Mouse (Mus musculus): ENCODE results near the gene Zp1. TPM values are rescaled to one million over a fixed set of nuclear protein-coding genes. Genes with fewer than 3 reads are reported as not detected.

The Zp1 gene
- polyA plus RNA-seq (2012; ENCODE audit: insufficient read depth, insufficient read length, low replicate concordance, missing spikeins) = not detected in 2 replicates

DNA sequence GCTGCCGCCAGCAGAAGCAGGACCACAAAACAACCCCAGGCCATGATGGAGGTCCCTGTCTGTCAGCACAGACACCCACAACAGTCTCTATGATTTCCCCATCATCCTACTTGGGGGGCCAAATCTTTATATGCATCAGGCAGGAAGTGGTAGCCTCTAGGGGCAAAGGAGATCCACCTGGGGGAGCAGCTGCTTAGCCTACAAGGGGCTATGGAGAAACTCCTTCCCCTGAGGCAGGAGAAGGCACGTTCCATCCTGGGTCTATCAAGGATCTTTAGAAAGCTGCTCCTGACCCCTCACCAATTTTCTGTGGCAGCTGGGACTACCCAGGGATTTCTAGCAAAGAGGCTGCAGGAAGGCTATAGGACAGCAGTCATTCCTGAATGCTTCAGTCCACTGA, at the start of gene Zp1:
TSS of gene Zp1 (minus strand) at position 101 of the 400 bp plus-strand sequence.
- no peak for TF ChIP-seq CTCF (IDR thresholded peaks at IDR 0.05; ENCODE audit: insufficient read depth, low read depth, low read length)
- TF ChIP-seq POLR2A (IDR thresholded peaks at IDR 0.05; ENCODE audit: insufficient read depth, low read depth, low read length) = no peak
- WGBS = 76% methylated on average over 2 of the region's 2 CpGs
- no peak within 1 kb of the TSS for H3K27ac ChIP-seq (ENCODE audit: insufficient read depth, low read depth, low read length)
- no peaks in the 10 kb centered on the region for H3K4me1 ChIP-seq (ENCODE audit: control insufficient read depth, insufficient read depth, low read length)
- no peak within 1 kb of the TSS for H3K4me3 ChIP-seq (ENCODE audit: insufficient read depth, low read depth, low read length)

DNA sequence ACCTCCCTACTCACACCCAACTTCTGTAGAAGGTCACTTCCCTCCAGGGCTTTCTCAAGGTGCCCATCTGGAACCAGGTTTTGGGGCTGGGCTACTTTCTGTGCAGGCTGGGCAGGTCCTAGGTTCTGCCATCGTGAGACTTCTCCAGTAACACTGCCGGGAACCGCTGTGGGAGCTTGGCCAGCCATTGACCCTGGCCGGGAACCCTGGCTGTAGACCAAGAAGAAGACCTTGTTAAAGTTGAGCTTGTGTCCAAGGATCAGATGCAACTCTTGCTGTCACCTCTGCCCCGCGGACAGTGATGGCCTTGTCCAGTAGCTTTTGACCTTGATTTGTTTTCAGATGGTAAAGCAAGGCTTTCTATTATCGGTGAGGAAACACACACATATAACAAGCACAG, 48.1 kb upstream of the Zp1 start:
- 92% methylated on average over 7 of the region's 7 CpGs for WGBS
- Histone ChIP-seq H3K4me3 (ENCODE audit: insufficient read depth, low read depth, low read length) (no peak overlapping the region), H3K4me1 (ENCODE audit: control insufficient read depth, insufficient read depth, low read length) (no peaks in the 10 kb centered on the region), H3K27ac (ENCODE audit: insufficient read depth, low read depth, low read length) (no peak overlapping the region)
- TF ChIP-seq POLR2A (IDR thresholded peaks at IDR 0.05; ENCODE audit: insufficient read depth, low read depth, low read length) (no peak), CTCF (IDR thresholded peaks at IDR 0.05; ENCODE audit: insufficient read depth, low read depth, low read length) (no peak)

DNA sequence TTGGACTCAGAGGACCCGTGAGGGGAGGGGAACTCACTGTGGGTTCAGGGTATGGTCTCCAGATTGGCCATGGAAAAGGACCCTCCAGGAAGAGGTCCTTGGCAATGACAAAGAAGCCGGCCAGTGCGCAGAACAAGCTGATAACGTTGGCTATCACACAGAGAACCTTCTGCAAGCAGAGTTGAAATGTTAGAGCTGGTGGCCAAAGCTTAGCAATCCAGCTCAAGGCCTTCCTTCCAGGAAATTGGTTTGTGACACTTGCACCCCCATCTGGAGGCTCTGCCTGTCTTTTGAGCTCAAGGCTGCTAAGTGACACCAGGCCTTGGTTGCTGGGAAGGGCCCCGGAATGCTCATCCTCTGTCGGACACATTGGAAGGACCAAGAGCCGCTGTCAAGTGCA, 45.3 kb upstream of the Zp1 start:
- no peak for TF ChIP-seq POLR2A (IDR thresholded peaks at IDR 0.05; ENCODE audit: insufficient read depth, low read depth, low read length)
- TF ChIP-seq CTCF (IDR thresholded peaks at IDR 0.05; ENCODE audit: insufficient read depth, low read depth, low read length) = no peak
- no peak overlapping the region for H3K4me3 ChIP-seq (ENCODE audit: insufficient read depth, low read depth, low read length)
- H3K27ac ChIP-seq (ENCODE audit: insufficient read depth, low read depth, low read length) = no peak overlapping the region
- WGBS = 91% methylated on average over 7 of the region's 7 CpGs
- H3K4me1 ChIP-seq (ENCODE audit: control insufficient read depth, insufficient read depth, low read length) = no peaks in the 10 kb centered on the region

DNA sequence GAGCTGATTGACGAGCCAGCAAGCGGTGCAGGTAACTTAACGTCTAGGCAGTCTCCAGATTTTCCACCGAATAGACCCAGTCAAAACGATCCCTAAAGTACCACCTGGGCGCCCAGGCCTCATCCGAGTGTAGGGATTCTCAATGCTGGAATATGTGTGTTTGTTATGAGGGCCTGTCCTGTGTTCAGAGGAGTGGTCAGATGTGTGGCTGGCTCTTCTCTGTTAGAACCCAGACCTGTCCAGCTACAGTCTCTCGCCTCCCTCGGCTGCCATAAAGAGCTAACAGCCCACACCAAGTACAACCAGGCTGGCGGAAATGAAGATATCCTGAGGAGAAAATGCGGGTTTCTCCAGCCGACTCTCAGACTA, 39.5 kb upstream of the Zp1 start:
- 51% methylated on average over 12 of the region's 12 CpGs for WGBS
- Histone ChIP-seq H3K4me1 (ENCODE audit: control insufficient read depth, insufficient read depth, low read length) (peaks cover 2% of the 10 kb centered on the region; the same call in 1 of the 2 replicates), H3K4me3 (ENCODE audit: insufficient read depth, low read depth, low read length) (no peak overlapping the region), H3K27ac (ENCODE audit: insufficient read depth, low read depth, low read length) (no peak overlapping the region)
- no peak for TF ChIP-seq CTCF (IDR thresholded peaks at IDR 0.05; ENCODE audit: insufficient read depth, low read depth, low read length)

DNA sequence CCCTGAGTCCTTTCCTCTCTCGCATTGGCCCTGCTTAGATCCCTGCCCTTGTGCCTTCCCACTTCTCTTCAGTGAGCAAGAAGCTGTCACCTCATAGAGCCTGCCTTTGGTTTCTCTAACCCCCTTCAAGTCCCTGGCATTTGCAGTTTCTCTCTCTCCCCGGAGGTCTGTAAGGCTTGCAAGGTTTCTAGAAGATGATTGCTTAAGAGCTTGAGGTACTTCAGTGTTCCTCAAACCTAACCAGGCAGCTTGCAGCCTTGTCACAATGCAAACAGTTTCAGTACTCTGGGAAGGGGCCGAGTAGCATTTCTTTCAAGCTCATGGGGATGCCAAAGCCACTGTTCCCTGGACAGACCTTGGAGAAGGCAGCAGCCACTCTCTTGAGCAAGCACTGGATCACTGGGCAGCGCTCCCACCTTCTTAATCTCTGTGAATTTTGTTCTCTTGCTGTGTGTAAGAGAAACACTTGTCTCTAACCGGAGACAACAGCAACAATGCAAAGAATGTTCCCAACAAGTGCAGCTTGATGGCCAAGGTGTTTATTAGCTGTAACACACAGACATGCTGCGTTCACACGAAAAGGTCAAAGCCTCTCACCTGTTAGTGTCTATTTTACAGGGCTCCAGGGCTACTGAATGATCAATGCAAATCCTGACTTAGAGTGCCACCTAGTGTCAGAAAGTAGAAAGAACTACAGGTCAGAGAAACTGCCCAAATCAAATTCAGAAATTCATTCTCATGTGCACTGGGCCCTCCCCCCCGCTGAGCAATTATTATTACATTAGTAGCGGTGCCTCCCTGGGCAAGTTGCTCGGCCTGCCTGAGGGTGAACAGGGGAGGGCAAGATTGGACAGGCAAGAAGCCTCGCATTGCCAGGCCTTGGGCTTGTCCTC, 38.9 kb upstream of the Zp1 start:
- no peak overlapping the region for H3K4me3 ChIP-seq (ENCODE audit: insufficient read depth, low read depth, low read length)
- 31% methylated on average over 11 of the region's 11 CpGs for WGBS
- no peak overlapping the region for H3K27ac ChIP-seq (ENCODE audit: insufficient read depth, low read depth, low read length)
- TF ChIP-seq POLR2A (IDR thresholded peaks at IDR 0.05; ENCODE audit: insufficient read depth, low read depth, low read length) (no peak), CTCF (IDR thresholded peaks at IDR 0.05; ENCODE audit: insufficient read depth, low read depth, low read length) (no peak)
- peaks cover 2% of the 10 kb centered on the region; the same call in 1 of the 2 replicates for H3K4me1 ChIP-seq (ENCODE audit: control insufficient read depth, insufficient read depth, low read length)

DNA sequence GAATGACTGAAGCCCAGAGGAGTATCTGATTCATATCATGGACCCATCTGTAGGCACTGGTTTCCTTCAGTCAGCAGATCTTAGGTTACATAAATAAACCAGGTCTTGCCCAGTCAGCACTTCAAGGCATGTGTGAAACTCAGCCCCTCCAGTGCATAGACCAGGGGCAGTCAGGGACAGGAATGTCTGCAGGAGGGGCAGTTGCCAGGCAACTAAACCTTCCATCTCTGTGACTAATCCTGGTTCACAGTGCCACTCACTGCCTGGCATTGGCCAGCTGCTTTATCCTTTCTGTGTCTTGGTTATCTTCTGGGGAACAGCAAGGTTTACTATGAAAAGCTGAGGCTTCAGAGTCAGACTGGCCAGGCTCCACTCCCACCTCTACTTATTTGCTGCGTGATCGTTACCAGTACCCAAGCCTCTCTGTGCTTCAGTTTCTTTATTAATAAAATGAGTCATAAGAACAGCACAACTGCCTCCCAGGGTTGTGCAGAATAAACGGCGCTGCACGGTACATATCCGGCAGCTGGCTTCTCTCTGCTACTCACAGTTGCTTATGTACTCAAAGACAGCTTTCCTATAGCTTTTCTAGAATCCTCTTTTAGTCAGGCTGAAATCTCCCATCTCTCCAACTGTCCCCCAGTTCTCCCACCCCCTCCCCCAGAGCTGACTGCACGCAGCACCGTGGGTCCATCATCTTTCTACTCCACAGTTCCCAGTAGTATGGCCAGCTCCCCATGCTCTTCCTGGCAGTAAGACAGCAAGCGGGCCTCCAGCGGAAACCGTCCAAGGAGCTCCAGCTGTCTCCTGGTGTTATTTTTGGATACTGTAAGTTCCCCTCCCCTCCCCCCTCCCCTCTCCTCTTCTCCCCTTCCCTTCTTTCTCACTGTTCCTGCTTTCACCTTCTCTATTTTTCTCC, 31.8 kb upstream of the Zp1 start:
- no peak overlapping the region for H3K4me3 ChIP-seq (ENCODE audit: insufficient read depth, low read depth, low read length)
- H3K4me1 ChIP-seq (ENCODE audit: control insufficient read depth, insufficient read depth, low read length) = peaks cover 12% of the 10 kb centered on the region
- TF ChIP-seq POLR2A (IDR thresholded peaks at IDR 0.05; ENCODE audit: insufficient read depth, low read depth, low read length) (no peak), CTCF (IDR thresholded peaks at IDR 0.05; ENCODE audit: insufficient read depth, low read depth, low read length) (no peak)
- no peak overlapping the region; the same call in 1 of the 2 replicates for H3K27ac ChIP-seq (ENCODE audit: insufficient read depth, low read depth, low read length)
- 33% methylated on average over 11 of the region's 11 CpGs for WGBS

DNA sequence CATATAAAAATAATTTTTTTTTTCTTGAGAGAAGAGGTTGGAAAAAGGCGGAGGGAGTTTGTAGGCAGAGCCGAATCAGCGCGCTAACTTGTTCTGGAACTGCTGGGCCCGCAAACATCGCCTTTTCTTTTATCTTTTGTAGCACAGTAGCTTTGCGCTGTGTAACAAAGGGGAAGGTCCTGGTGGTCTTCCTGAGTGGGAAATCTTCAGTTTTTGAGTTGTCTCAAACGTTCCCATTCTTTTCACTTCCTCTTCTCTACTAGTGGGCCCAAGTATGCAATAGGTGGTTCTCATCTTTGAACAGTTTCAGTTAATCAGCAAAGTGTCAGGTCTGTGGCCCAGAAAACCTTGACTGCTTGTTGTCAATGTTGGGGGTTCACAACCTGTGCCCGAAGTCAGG, 29.1 kb upstream of the Zp1 start:
- H3K27ac ChIP-seq (ENCODE audit: insufficient read depth, low read depth, low read length) = peak overlapping the region; percentile 41; the same call in 1 of the 2 replicates
- H3K4me1 ChIP-seq (ENCODE audit: control insufficient read depth, insufficient read depth, low read length) = peaks cover 19% of the 10 kb centered on the region
- TF ChIP-seq POLR2A (IDR thresholded peaks at IDR 0.05; ENCODE audit: insufficient read depth, low read depth, low read length) (no peak), CTCF (IDR thresholded peaks at IDR 0.05; ENCODE audit: insufficient read depth, low read depth, low read length) (no peak)
- peak overlapping the region; percentile 25 for H3K4me3 ChIP-seq (ENCODE audit: insufficient read depth, low read depth, low read length)
- 20% methylated on average over 9 of the region's 9 CpGs for WGBS

DNA sequence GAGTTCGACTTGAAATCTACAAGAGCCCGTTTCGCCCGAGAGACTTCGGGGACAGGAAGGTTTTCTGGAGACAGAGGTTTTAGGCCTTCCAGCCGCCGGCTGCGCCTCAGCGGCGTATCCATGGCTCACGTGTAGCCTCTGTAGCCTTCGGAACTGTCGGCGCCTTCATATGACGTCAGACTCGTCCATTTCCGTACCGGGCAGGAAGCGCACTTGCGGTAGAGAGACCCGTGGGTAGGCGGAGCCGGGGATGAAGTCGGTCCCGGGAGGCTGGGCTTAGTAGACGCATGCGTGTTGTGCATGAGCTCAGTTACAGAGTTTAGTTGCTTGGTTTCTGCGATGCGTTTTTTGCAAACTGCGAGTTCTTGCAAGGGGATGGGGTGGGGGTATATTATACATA, 28.7 kb upstream of the Zp1 start, which contains the start of gene Ccdc86:
TSS of gene Ccdc86 (minus strand) at position 155 of the 400 bp plus-strand sequence.
- H3K27ac ChIP-seq (ENCODE audit: insufficient read depth, low read depth, low read length) = peak within 1 kb of the TSS; percentile 41; the same call in 1 of the 2 replicates
- TF ChIP-seq CTCF (IDR thresholded peaks at IDR 0.05; ENCODE audit: insufficient read depth, low read depth, low read length) = no peak
- TF ChIP-seq POLR2A (IDR thresholded peaks at IDR 0.05; ENCODE audit: insufficient read depth, low read depth, low read length) = 0 out of 2 replicates have a peak, but pooled peaks have one; percentile 16
- H3K4me1 ChIP-seq (ENCODE audit: control insufficient read depth, insufficient read depth, low read length) = peaks cover 19% of the 10 kb centered on the region
- H3K4me3 ChIP-seq (ENCODE audit: insufficient read depth, low read depth, low read length) = peak within 1 kb of the TSS; percentile 52
- WGBS = under 1% methylated on average over 30 of the region's 30 CpGs
